Mouse (Mus musculus): ENCODE measurements around the gene Otud7b. TPM values are rescaled to one million over a fixed set of nuclear protein-coding genes. Genes with fewer than 3 reads are reported as not detected.
A peak's percentile ranks its signal among the peaks of the same experiment; 100 is the strongest.
"Not testable (repeated sequence)": the region's sequence is repeated elsewhere in the genome, so short reads cannot be mapped to it uniquely, and the experiment has no call there.

The Otud7b gene
- polyA plus RNA-seq, 1 experiment from 2014 or later, result 7.9 TPM

GRCm38 (mm10) chr3:96170276-96170675 is 65.9 kb downstream of the Otud7b start:
- ATAC-seq (ENCODE audit: low FRiP score), result no peak
- Histone ChIP-seq H3K27me3 (ENCODE audit: control insufficient read depth, insufficient read depth, low read length) (no peaks in the 10 kb centered on the region), H3K4me1 (replicated peaks; ENCODE audit: control insufficient read depth, insufficient read depth, low read length) (peaks cover 24% of the 10 kb centered on the region), H3K4me2 (replicated peaks) (no peak overlapping the region), H3K9me3 (ENCODE audit: control insufficient read depth, low read length) (no peaks in the 10 kb centered on the region), H3K4me3 (replicated peaks; ENCODE audit: low read length) (no peak overlapping the region), H3K36me3 (replicated peaks; ENCODE audit: control insufficient read depth, insufficient read depth) (peaks cover 16% of the 10 kb centered on the region), H3K9ac (no peak overlapping the region), H3K27ac (no peak overlapping the region)
- WGBS, result 93% methylated on average over 4 of the region's 4 CpGs
- DNase-seq (ENCODE audit: low spot score), result no peak

GRCm38 (mm10) chr3:96170976-96171545 is 66.7 kb downstream of the Otud7b start:
- ATAC-seq (ENCODE audit: low FRiP score), result no peak
- H3K9ac ChIP-seq, result peak overlapping the region; percentile 89
- WGBS, result 77% methylated on average over 10 of the region's 10 CpGs
- H3K36me3 ChIP-seq (replicated peaks; ENCODE audit: control insufficient read depth, insufficient read depth), result peaks cover 23% of the 10 kb centered on the region
- H3K27ac ChIP-seq, result peak overlapping the region; percentile 98
- peak overlapping the region; percentile 97 for H3K4me2 ChIP-seq (replicated peaks)
- H3K4me1 ChIP-seq (replicated peaks; ENCODE audit: control insufficient read depth, insufficient read depth, low read length), result peaks cover 24% of the 10 kb centered on the region
- no peaks in the 10 kb centered on the region for H3K9me3 ChIP-seq (ENCODE audit: control insufficient read depth, low read length)
- DNase-seq (ENCODE audit: low spot score), result no peak
- no peaks in the 10 kb centered on the region for H3K27me3 ChIP-seq (ENCODE audit: control insufficient read depth, insufficient read depth, low read length)
- peak overlapping the region; percentile 74 for H3K4me3 ChIP-seq (replicated peaks; ENCODE audit: low read length)

- H3K4me3 ChIP-seq (replicated peaks; ENCODE audit: low read length), result peak overlapping the region; percentile 74
- no peaks in the 10 kb centered on the region for H3K9me3 ChIP-seq (ENCODE audit: control insufficient read depth, low read length)
- H3K9ac ChIP-seq, result peak overlapping the region; percentile 89
- 22% methylated on average over 18 of the region's 18 CpGs for WGBS
- peak overlapping the region; percentile 97 for H3K4me2 ChIP-seq (replicated peaks)
- H3K4me1 ChIP-seq (replicated peaks; ENCODE audit: control insufficient read depth, insufficient read depth, low read length), result peaks cover 24% of the 10 kb centered on the region
- H3K36me3 ChIP-seq (replicated peaks; ENCODE audit: control insufficient read depth, insufficient read depth), result peaks cover 30% of the 10 kb centered on the region
- ATAC-seq (ENCODE audit: low FRiP score), result peak; percentile 9; the same call in 1 of the 2 replicates
- H3K27ac ChIP-seq, result peak overlapping the region; percentile 98
- no peak for DNase-seq (ENCODE audit: low spot score)
- no peaks in the 10 kb centered on the region for H3K27me3 ChIP-seq (ENCODE audit: control insufficient read depth, insufficient read depth, low read length)
Measured at GRCm38 (mm10) chr3:96171583-96172196, 67.4 kb downstream of the Otud7b start.

- no peaks in the 10 kb centered on the region for H3K27me3 ChIP-seq (ENCODE audit: control insufficient read depth, insufficient read depth, low read length)
- WGBS, result under 1% methylated on average over 58 of the region's 58 CpGs
- peak within 1 kb of the TSS; percentile 74 for H3K4me3 ChIP-seq (replicated peaks; ENCODE audit: low read length)
- H3K4me2 ChIP-seq (replicated peaks), result peak within 1 kb of the TSS; percentile 97
- ATAC-seq (ENCODE audit: low FRiP score), result peak; percentile 93
- peaks cover 38% of the 10 kb centered on the region for H3K36me3 ChIP-seq (replicated peaks; ENCODE audit: control insufficient read depth, insufficient read depth)
- peak within 1 kb of the TSS; percentile 89 for H3K9ac ChIP-seq
- peak within 1 kb of the TSS; percentile 98 for H3K27ac ChIP-seq
- H3K4me1 ChIP-seq (replicated peaks; ENCODE audit: control insufficient read depth, insufficient read depth, low read length), result peaks cover 24% of the 10 kb centered on the region
- no peaks in the 10 kb centered on the region for H3K9me3 ChIP-seq (ENCODE audit: control insufficient read depth, low read length)
- DNase-seq (ENCODE audit: low spot score), result peak; percentile 92
Measured at GRCm38 (mm10) chr3:96172197-96173178, 68.2 kb downstream of the Otud7b start, which contains the start of gene Sf3b4. Gene Sf3b4, plus strand, starts transcription at chr3:96172332.

GRCm38 (mm10) chr3:96173185-96173584 is 68.9 kb downstream of the Otud7b start:
- Histone ChIP-seq H3K9ac (peak overlapping the region; percentile 85), H3K4me3 (replicated peaks; ENCODE audit: low read length) (peak overlapping the region; percentile 74), H3K27me3 (ENCODE audit: control insufficient read depth, insufficient read depth, low read length) (no peaks in the 10 kb centered on the region), H3K9me3 (ENCODE audit: control insufficient read depth, low read length) (no peaks in the 10 kb centered on the region), H3K4me2 (replicated peaks) (peak overlapping the region; percentile 97), H3K36me3 (replicated peaks; ENCODE audit: control insufficient read depth, insufficient read depth) (peaks cover 45% of the 10 kb centered on the region), H3K27ac (no peak overlapping the region), H3K4me1 (replicated peaks; ENCODE audit: control insufficient read depth, insufficient read depth, low read length) (peaks cover 24% of the 10 kb centered on the region)
- ATAC-seq (ENCODE audit: low FRiP score), result no peak
- WGBS, result 39% methylated on average over 7 of the region's 7 CpGs
- no peak for DNase-seq (ENCODE audit: low spot score)

GRCm38 (mm10) chr3:96174042-96174441 is 69.7 kb downstream of the Otud7b start:
- ATAC-seq (ENCODE audit: low FRiP score); H3K9ac ChIP-seq; DNase-seq (ENCODE audit: low spot score); H3K4me2 ChIP-seq (replicated peaks); H3K27ac ChIP-seq; H3K4me3 ChIP-seq (replicated peaks; ENCODE audit: low read length); H3K27me3 ChIP-seq (ENCODE audit: control insufficient read depth, insufficient read depth, low read length); H3K9me3 ChIP-seq (ENCODE audit: control insufficient read depth, low read length): not testable (repeated sequence)
- H3K4me1 ChIP-seq (replicated peaks; ENCODE audit: control insufficient read depth, insufficient read depth, low read length), result peaks cover 24% of the 10 kb centered on the region
- 84% methylated on average over 4 of the region's 4 CpGs for WGBS
- H3K36me3 ChIP-seq (replicated peaks; ENCODE audit: control insufficient read depth, insufficient read depth), result peaks cover 48% of the 10 kb centered on the region

- Histone ChIP-seq H3K27me3 (ENCODE audit: control insufficient read depth, insufficient read depth, low read length) (no peaks in the 10 kb centered on the region), H3K9me3 (ENCODE audit: control insufficient read depth, low read length) (no peaks in the 10 kb centered on the region), H3K27ac (no peak overlapping the region), H3K4me2 (replicated peaks) (no peak overlapping the region), H3K4me1 (replicated peaks; ENCODE audit: control insufficient read depth, insufficient read depth, low read length) (peaks cover 24% of the 10 kb centered on the region), H3K4me3 (replicated peaks; ENCODE audit: low read length) (no peak overlapping the region), H3K9ac (no peak overlapping the region), H3K36me3 (replicated peaks; ENCODE audit: control insufficient read depth, insufficient read depth) (peaks cover 48% of the 10 kb centered on the region)
- 97% methylated on average over 6 of the region's 6 CpGs for WGBS
- ATAC-seq (ENCODE audit: low FRiP score) (no peak), DNase-seq (ENCODE audit: low spot score) (no peak)
Measured at GRCm38 (mm10) chr3:96175251-96175650, 70.9 kb downstream of the Otud7b start.

GRCm38 (mm10) chr3:96178427-96178826 is 74.1 kb downstream of the Otud7b start:
- no peak for DNase-seq (ENCODE audit: low spot score)
- WGBS, result 89% methylated on average over 4 of the region's 4 CpGs
- no peaks in the 10 kb centered on the region for H3K27me3 ChIP-seq (ENCODE audit: control insufficient read depth, insufficient read depth, low read length)
- no peaks in the 10 kb centered on the region for H3K9me3 ChIP-seq (ENCODE audit: control insufficient read depth, low read length)
- peaks cover 25% of the 10 kb centered on the region for H3K4me1 ChIP-seq (replicated peaks; ENCODE audit: control insufficient read depth, insufficient read depth, low read length)
- H3K36me3 ChIP-seq (replicated peaks; ENCODE audit: control insufficient read depth, insufficient read depth), result peaks cover 48% of the 10 kb centered on the region
- no peak overlapping the region for H3K4me3 ChIP-seq (replicated peaks; ENCODE audit: low read length)
- no peak overlapping the region for H3K9ac ChIP-seq
- H3K27ac ChIP-seq, result no peak overlapping the region
- H3K4me2 ChIP-seq (replicated peaks), result no peak overlapping the region
- no peak for ATAC-seq (ENCODE audit: low FRiP score)

- no peak overlapping the region for H3K4me3 ChIP-seq (replicated peaks; ENCODE audit: low read length)
- no peak overlapping the region for H3K4me2 ChIP-seq (replicated peaks)
- no peak overlapping the region for H3K9ac ChIP-seq
- peaks cover 45% of the 10 kb centered on the region for H3K36me3 ChIP-seq (replicated peaks; ENCODE audit: control insufficient read depth, insufficient read depth)
- ATAC-seq (ENCODE audit: low FRiP score), result no peak
- 82% methylated on average over 2 of the region's 2 CpGs for WGBS
- H3K27ac ChIP-seq, result no peak overlapping the region
- peaks cover 25% of the 10 kb centered on the region for H3K4me1 ChIP-seq (replicated peaks; ENCODE audit: control insufficient read depth, insufficient read depth, low read length)
- no peaks in the 10 kb centered on the region for H3K27me3 ChIP-seq (ENCODE audit: control insufficient read depth, insufficient read depth, low read length)
- DNase-seq (ENCODE audit: low spot score), result no peak
- H3K9me3 ChIP-seq (ENCODE audit: control insufficient read depth, low read length), result no peaks in the 10 kb centered on the region
Measured at GRCm38 (mm10) chr3:96178902-96179301, 74.6 kb downstream of the Otud7b start.
